Mouse (Mus musculus) stomach, postnatal 0 days (tissue): ENCODE measurements around the gene Ascc1. TPM values are rescaled to one million over a fixed set of nuclear protein-coding genes. Genes with fewer than 3 reads are reported as not detected.
"Not testable (repeated sequence)": the region's sequence is repeated elsewhere in the genome, so short reads cannot be mapped to it uniquely, and the experiment has no call there.

Experiments
- ATAC-seq: fragments of 200-750 bp; cut with Nextera tagmentation; 2 replicates; pipeline ENCODE4 v1.8.0; 2017; ENCODE audit not compliant: low FRiP score, low TSS enrichment
- DNase-seq: peaks from one replicate; pipeline ENCODE4 v3.0.0-alpha.2; 2016; ENCODE audit warnings: low spot score
- H3K27ac ChIP-seq: fragments of 300-500 bp; sonication (generic); replicated peaks from 2 replicates; pipeline ENCODE4 v1.5.1; 2014; ENCODE audit warnings: mild to moderate bottlenecking, control low read depth
- H3K27me3 ChIP-seq: fragments of 300-500 bp; sonication (generic); 2 replicates; pipeline ENCODE4 v1.6.1; 2014; ENCODE audit warnings: low read length; ENCODE audit not compliant: control insufficient read depth, insufficient read depth
- H3K36me3 ChIP-seq: fragments of 300-500 bp; sonication (generic); 2 replicates; pipeline ENCODE4 v1.6.1; 2014; ENCODE audit warnings: low read length, mixed read lengths; ENCODE audit not compliant: control insufficient read depth, insufficient read depth
- H3K4me1 ChIP-seq: fragments of 300-500 bp; sonication (generic); replicated peaks from 2 replicates; pipeline ENCODE4 v1.6.1; 2014; ENCODE audit warnings: antibody characterized with exemption; ENCODE audit not compliant: control insufficient read depth, insufficient read depth
- H3K4me2 ChIP-seq: fragments of 300-500 bp; sonication (generic); replicated peaks from 2 replicates; pipeline ENCODE4 v1.6.1; 2014; ENCODE audit warnings: low read depth, mild to moderate bottlenecking, control low read depth, moderate library complexity
- H3K4me3 ChIP-seq: fragments of 300-500 bp; sonication (generic); 2 replicates; pipeline ENCODE4 v1.5.1; 2014; ENCODE audit warnings: low read depth, low read length, control low read depth
- H3K9ac ChIP-seq: fragments of 300-500 bp; sonication (generic); 2 replicates; pipeline ENCODE4 v1.6.1; 2014; ENCODE audit warnings: mild to moderate bottlenecking, low read length, control low read depth, mixed read lengths
- H3K9me3 ChIP-seq: fragments of 300-500 bp; sonication (generic); 2 replicates; pipeline ENCODE4 v1.6.1; 2016; ENCODE audit warnings: low read length; ENCODE audit not compliant: control insufficient read depth
- CTCF ChIP-seq: IDR thresholded peaks from 2 replicates; pipeline ENCODE4 v1.5.1; 2016; ENCODE audit warnings: antibody characterized with exemption, low read depth, mild to moderate bottlenecking, moderate library complexity
- EP300 ChIP-seq: optimal IDR thresholded peaks from 2 replicates; pipeline ENCODE3; 2016; ENCODE audit warnings: antibody characterized with exemption
- WGBS: fragments of 180-500 bp; shearing (Covaris S2); extraction: QIAGEN DNeasy Blood & Tissue Kit; methylation state at CpG from one replicate; pipeline ENCODE4 v1.1.7; 2014; 5-methylcytosine and 5-hydroxymethylcytosine counted together
- microRNA-seq: library from miRNA; unstranded; fragments of <30 nt; microRNA quantifications from one replicate; pipeline ENCODE4, GENCODE M21; 2016
- polyA plus RNA-seq: library from polyadenylated mRNA; unstranded; fragments of >200 nt; fragmentation: Nextera tagmentation; extraction: Ambion mirVana; gene quantifications from 2 replicates; pipeline ENCODE4 v1.2.1, GENCODE M21; 2015

The Ascc1 gene
- polyA plus RNA-seq, 1 experiment from 2014 or later, result 29.0 TPM

- Histone ChIP-seq H3K9me3 (no peaks in the 10 kb centered on the region), H3K27ac (0 out of 2 replicates have a peak overlapping the region, but pooled peaks have one; percentile 45), H3K4me3 (no peak overlapping the region), H3K36me3 (no peaks in the 10 kb centered on the region), H3K9ac (no peak overlapping the region), H3K4me1 (no peaks in the 10 kb centered on the region), H3K27me3 (no peaks in the 10 kb centered on the region), H3K4me2 (no peak overlapping the region)
- ATAC-seq, result no peak
- WGBS, result 43% methylated on average over 7 of the region's 7 CpGs
- TF ChIP-seq EP300 (no peak), CTCF (no peak)
- DNase-seq, result no peak
Measured at GRCm38 (mm10) chr10:60136935-60137334, 134.3 kb downstream of the Ascc1 start.

- Histone ChIP-seq H3K9ac (no peak overlapping the region), H3K27me3 (no peaks in the 10 kb centered on the region), H3K4me1 (no peaks in the 10 kb centered on the region), H3K27ac (no peak overlapping the region), H3K9me3 (no peaks in the 10 kb centered on the region), H3K36me3 (no peaks in the 10 kb centered on the region), H3K4me2 (no peak overlapping the region), H3K4me3 (no peak overlapping the region)
- TF ChIP-seq EP300 (no peak), CTCF (no peak)
- ATAC-seq (no peak), DNase-seq (no peak)
- WGBS, result 67% methylated on average over 5 of the region's 5 CpGs
Measured at GRCm38 (mm10) chr10:60138680-60139079, 136.1 kb downstream of the Ascc1 start.

GRCm38 (mm10) chr10:60140751-60141150 lies 138.1 kb downstream of the Ascc1 start:
- no peaks in the 10 kb centered on the region for H3K4me1 ChIP-seq
- no peaks in the 10 kb centered on the region for H3K9me3 ChIP-seq
- H3K27ac ChIP-seq, result no peak overlapping the region
- no peaks in the 10 kb centered on the region for H3K36me3 ChIP-seq
- no peaks in the 10 kb centered on the region for H3K27me3 ChIP-seq
- no peak overlapping the region for H3K9ac ChIP-seq
- DNase-seq, result no peak
- no peak overlapping the region for H3K4me2 ChIP-seq
- no peak overlapping the region for H3K4me3 ChIP-seq
- no peak for ATAC-seq
- TF ChIP-seq EP300 (no peak), CTCF (no peak)
- WGBS, result 91% methylated on average over 4 of the region's 4 CpGs

GRCm38 (mm10) chr10:60141656-60142160 lies 139.1 kb downstream of the Ascc1 start:
- no peak for DNase-seq
- H3K9ac ChIP-seq, result no peak overlapping the region
- H3K27me3 ChIP-seq, result no peaks in the 10 kb centered on the region
- no peaks in the 10 kb centered on the region for H3K36me3 ChIP-seq
- WGBS, result 94% methylated on average over 3 of the region's 3 CpGs
- H3K9me3 ChIP-seq, result no peaks in the 10 kb centered on the region
- no peak overlapping the region for H3K27ac ChIP-seq
- ATAC-seq, result peak; percentile 7; the same call in 1 of the 2 replicates
- no peaks in the 10 kb centered on the region for H3K4me1 ChIP-seq
- TF ChIP-seq EP300 (no peak), CTCF (no peak)
- H3K4me3 ChIP-seq, result no peak overlapping the region
- H3K4me2 ChIP-seq, result no peak overlapping the region

- not testable (repeated sequence) for ATAC-seq, H3K27ac ChIP-seq, H3K4me1 ChIP-seq, H3K27me3 ChIP-seq, H3K4me2 ChIP-seq, H3K9ac ChIP-seq, H3K4me3 ChIP-seq, H3K9me3 ChIP-seq, H3K36me3 ChIP-seq
- peak; percentile 61 for DNase-seq
- 37% methylated on average over 10 of the region's 10 CpGs for WGBS
Measured at GRCm38 (mm10) chr10:60147510-60148047, 145.0 kb downstream of the Ascc1 start.

GRCm38 (mm10) chr10:60148087-60148486 lies 145.5 kb downstream of the Ascc1 start:
- no peak overlapping the region for H3K27ac ChIP-seq
- no peak overlapping the region for H3K4me3 ChIP-seq
- no peak overlapping the region for H3K4me2 ChIP-seq
- H3K36me3 ChIP-seq, result no peaks in the 10 kb centered on the region
- ATAC-seq, result peak; percentile 73
- peak; percentile 97 for TF ChIP-seq CTCF
- no peak for TF ChIP-seq EP300
- no peak overlapping the region for H3K9ac ChIP-seq
- no peaks in the 10 kb centered on the region for H3K9me3 ChIP-seq
- peak; percentile 89 for DNase-seq
- no peaks in the 10 kb centered on the region for H3K4me1 ChIP-seq
- H3K27me3 ChIP-seq, result no peaks in the 10 kb centered on the region
- 4% methylated on average over 5 of the region's 5 CpGs for WGBS

Small RNA genes lying within 50 kb of the gene (microRNA-seq; reads per million reads assigned to microRNA genes)
- not detected for gene Mir6906

Other genes starting within 250 kb of the Ascc1 start
- gene Dnajb12, start 123.2 kb upstream of the Ascc1 start, polyA plus RNA-seq, result 17.4 and 19.0 TPM in 2 replicates
- 12.4 and 17.3 TPM in 2 replicates for gene Ddit4, start 51.0 kb upstream of the Ascc1 start, polyA plus RNA-seq
- 76.8 and 86.4 TPM in 2 replicates for gene Anapc16, start 330 bp downstream of the Ascc1 start, polyA plus RNA-seq
- gene Spock2, start 103.4 kb downstream of the Ascc1 start, polyA plus RNA-seq, result 3.6 and 4.1 TPM in 2 replicates
- 1.1 and 1.4 TPM in 2 replicates for gene Chst3, start 216.5 kb downstream of the Ascc1 start, polyA plus RNA-seq